Mouse (Mus musculus) pancreas, adult 10 weeks (tissue): Measurements from ENCODE around the gene Lrrc47. TPM values are rescaled to one million over a fixed set of nuclear protein-coding genes. Genes with fewer than 3 reads are reported as not detected.

Experiments
- polyA plus RNA-seq: library from polyadenylated mRNA; stranded (reverse); fragments of 350-450 nt; fragmentation: Illumina TruSeq; extraction: RNeasy Lipid Tissue Mini Kit (QIAGEN cat#74804); gene quantifications from one replicate; pipeline ENCODE4 v1.2.3, GENCODE M21; 2015; ENCODE audit warnings: low read depth, low replicate concordance; ENCODE audit not compliant: insufficient read depth

Lrrc47 gene
- 11.4 TPM for polyA plus RNA-seq

GRCm38 (mm10) chr4:154011646-154012089 is at the start of gene Lrrc47:
Lrrc47 (plus strand) TSS chr4:154011731.

DNA sequence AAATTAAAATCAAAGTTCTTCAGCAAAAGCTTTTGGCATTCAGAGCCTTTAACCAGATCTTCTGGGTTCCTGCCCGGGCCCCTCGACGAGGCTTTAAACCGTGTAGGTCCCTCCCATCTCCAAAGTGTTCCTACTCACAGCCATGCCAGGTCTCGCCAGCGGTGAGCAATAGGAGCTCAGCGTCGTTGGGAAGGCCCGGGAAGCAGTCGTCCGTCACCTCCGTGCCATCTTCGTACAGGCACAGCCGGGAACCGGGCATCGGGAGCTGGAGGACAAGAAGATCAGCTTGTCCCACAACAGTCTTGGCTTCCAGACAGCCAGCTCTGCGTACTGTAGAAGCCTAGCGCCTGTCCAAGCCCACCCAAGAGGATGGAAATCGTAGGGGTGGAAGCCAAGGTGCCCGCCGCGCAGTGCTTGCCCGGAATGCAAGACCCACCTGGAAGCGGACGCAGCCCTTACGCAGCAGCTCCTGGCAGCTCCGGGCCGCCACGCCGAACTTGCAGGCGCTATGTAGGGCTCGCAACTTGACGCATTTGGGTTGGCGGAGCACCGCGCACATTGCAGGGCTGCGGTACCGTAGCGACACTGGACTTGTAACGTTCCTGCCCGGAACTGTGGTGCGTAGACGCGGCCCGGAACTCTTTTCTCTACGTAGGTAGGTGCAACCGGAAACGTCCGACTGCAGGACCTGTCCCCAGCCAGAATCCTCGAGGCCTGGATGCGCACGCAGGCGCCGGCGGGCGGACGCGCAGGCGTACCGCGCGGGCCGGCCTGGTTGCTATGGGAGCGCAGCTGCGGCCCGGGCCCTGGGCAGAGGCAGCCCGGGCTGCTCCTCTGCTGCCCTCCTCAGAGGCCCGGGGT is 36.9 kb upstream of the Lrrc47 start, which contains the start of the genes Dffb and Cep104:
Gene Dffb, minus strand, starts transcription at position 696 of the 861 bp plus-strand sequence.
Gene Cep104, plus strand, starts transcription at position 764 of the 861 bp plus-strand sequence.

GRCm38 (mm10) chr4:154025641-154026440 is 14.3 kb downstream of the Lrrc47 start, which contains the start of gene Smim1:
Smim1 (minus strand) TSS chr4:154026230.

DNA sequence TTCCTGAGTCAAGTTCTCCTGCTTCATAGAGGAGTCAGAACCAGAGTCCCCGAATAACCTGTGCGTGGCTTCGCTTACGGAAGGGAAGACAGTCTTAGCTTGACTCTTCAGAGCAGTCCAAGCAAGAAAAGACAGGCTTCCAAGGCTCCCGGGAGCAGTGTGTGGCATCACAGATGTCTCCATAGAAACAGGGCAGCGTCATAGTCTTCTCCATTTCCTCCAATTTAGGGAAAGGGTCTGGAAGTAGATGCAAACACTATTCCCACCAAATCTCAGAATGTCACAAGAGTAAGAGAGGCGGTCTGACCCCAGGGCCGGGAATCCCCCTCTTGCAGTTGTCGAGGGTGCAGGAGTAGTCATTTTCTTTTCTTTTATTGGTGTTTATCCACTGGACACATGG is 31.0 kb downstream of the Lrrc47 start, which contains the start of gene Ccdc27:
Gene Ccdc27, minus strand, starts transcription at position 101 of the 400 bp plus-strand sequence.

Other genes starting within 250 kb of the Lrrc47 start
- 10.4 TPM for gene A430005L14Rik, start 54.5 kb upstream of the Lrrc47 start, polyA plus RNA-seq
- gene Dffb, start 36.6 kb upstream of the Lrrc47 start, polyA plus RNA-seq, result 4.0 TPM
- gene Cep104, start 36.5 kb upstream of the Lrrc47 start, polyA plus RNA-seq, result 4.0 TPM
- gene Smim1, start 14.5 kb downstream of the Lrrc47 start, polyA plus RNA-seq, result 26.5 TPM
- not detected for gene Ccdc27, start 30.9 kb downstream of the Lrrc47 start, polyA plus RNA-seq
- gene Trp73, start 128.5 kb downstream of the Lrrc47 start, polyA plus RNA-seq, result not detected
- 3.3 TPM for gene Wrap73, start 130.6 kb downstream of the Lrrc47 start, polyA plus RNA-seq
- gene Tprgl, start 148.9 kb downstream of the Lrrc47 start, polyA plus RNA-seq, result 29.5 TPM
- gene Megf6, start 159.0 kb downstream of the Lrrc47 start, polyA plus RNA-seq, result 4.2 TPM